Mouse (Mus musculus): ENCODE results near the gene I0C0044D17Rik. TPM values are rescaled to one million over a fixed set of nuclear protein-coding genes. Genes with fewer than 3 reads are reported as not detected.

Gene I0C0044D17Rik
- polyA plus RNA-seq, 1 experiment from 2014 or later, result not detected

- 43% methylated on average over 11 of the region's 11 CpGs for WGBS
- Histone ChIP-seq H3K4me1 (ENCODE audit: control insufficient read depth, insufficient read depth, low read length) (peaks cover 22% of the 10 kb centered on the region), H3K9ac (ENCODE audit: low read depth, low read length) (no peak overlapping the region), H3K4me2 (ENCODE audit: low read depth, low read length) (no peak overlapping the region), H3K9me3 (ENCODE audit: control insufficient read depth, low read length) (no peaks in the 10 kb centered on the region), H3K4me3 (ENCODE audit: low read depth, low read length) (no peak overlapping the region), H3K27ac (replicated peaks; ENCODE audit: low read depth, low read length) (peak overlapping the region; percentile 71), H3K27me3 (replicated peaks; ENCODE audit: control insufficient read depth, insufficient read depth, low read length) (no peaks in the 10 kb centered on the region), H3K36me3 (ENCODE audit: control insufficient read depth, insufficient read depth, low read length) (no peaks in the 10 kb centered on the region)
- DNase-seq (ENCODE audit: low spot score), result peak; percentile 72
- ATAC-seq (ENCODE audit: low read depth), result peak; percentile 47
These were observed 26.9 kb downstream of the I0C0044D17Rik start for GRCm38 (mm10) chr4:98796591-98797341.

- ATAC-seq (ENCODE audit: low read depth), result no peak
- Histone ChIP-seq H3K4me3 (ENCODE audit: low read depth, low read length) (no peak overlapping the region), H3K27me3 (replicated peaks; ENCODE audit: control insufficient read depth, insufficient read depth, low read length) (no peaks in the 10 kb centered on the region), H3K36me3 (ENCODE audit: control insufficient read depth, insufficient read depth, low read length) (no peaks in the 10 kb centered on the region), H3K27ac (replicated peaks; ENCODE audit: low read depth, low read length) (no peak overlapping the region), H3K9me3 (ENCODE audit: control insufficient read depth, low read length) (no peaks in the 10 kb centered on the region), H3K4me2 (ENCODE audit: low read depth, low read length) (no peak overlapping the region), H3K4me1 (ENCODE audit: control insufficient read depth, insufficient read depth, low read length) (peaks cover 20% of the 10 kb centered on the region), H3K9ac (ENCODE audit: low read depth, low read length) (no peak overlapping the region)
- DNase-seq (ENCODE audit: low spot score), result no peak
- 73% methylated on average over 2 of the region's 2 CpGs for WGBS
These were observed 28.4 kb downstream of the I0C0044D17Rik start for GRCm38 (mm10) chr4:98795241-98795640.

- no peaks in the 10 kb centered on the region for H3K36me3 ChIP-seq (ENCODE audit: control insufficient read depth, insufficient read depth, low read length)
- H3K27me3 ChIP-seq (replicated peaks; ENCODE audit: control insufficient read depth, insufficient read depth, low read length), result no peaks in the 10 kb centered on the region
- no peak for ATAC-seq (ENCODE audit: low read depth)
- no peaks in the 10 kb centered on the region for H3K9me3 ChIP-seq (ENCODE audit: control insufficient read depth, low read length)
- no peak overlapping the region for H3K4me2 ChIP-seq (ENCODE audit: low read depth, low read length)
- no peak overlapping the region for H3K4me3 ChIP-seq (ENCODE audit: low read depth, low read length)
- 90% methylated on average over 9 of the region's 9 CpGs for WGBS
- H3K4me1 ChIP-seq (ENCODE audit: control insufficient read depth, insufficient read depth, low read length), result peaks cover 27% of the 10 kb centered on the region
- DNase-seq (ENCODE audit: low spot score), result no peak
- no peak overlapping the region for H3K27ac ChIP-seq (replicated peaks; ENCODE audit: low read depth, low read length)
- H3K9ac ChIP-seq (ENCODE audit: low read depth, low read length), result no peak overlapping the region
These were observed 30.2 kb downstream of the I0C0044D17Rik start for GRCm38 (mm10) chr4:98793486-98793885.

GRCm38 (mm10) chr4:98790721-98791120 is 32.9 kb downstream of the I0C0044D17Rik start:
- no peaks in the 10 kb centered on the region for H3K27me3 ChIP-seq (replicated peaks; ENCODE audit: control insufficient read depth, insufficient read depth, low read length)
- ATAC-seq (ENCODE audit: low read depth), result no peak
- WGBS, result 53% methylated on average over 1 of the region's 1 CpGs
- peaks cover 17% of the 10 kb centered on the region for H3K4me1 ChIP-seq (ENCODE audit: control insufficient read depth, insufficient read depth, low read length)
- no peaks in the 10 kb centered on the region for H3K36me3 ChIP-seq (ENCODE audit: control insufficient read depth, insufficient read depth, low read length)
- H3K9ac ChIP-seq (ENCODE audit: low read depth, low read length), result peak overlapping the region; percentile 5; the same call in 1 of the 2 replicates
- no peak for DNase-seq (ENCODE audit: low spot score)
- H3K4me2 ChIP-seq (ENCODE audit: low read depth, low read length), result peak overlapping the region; percentile 44; the same call in 1 of the 2 replicates
- no peaks in the 10 kb centered on the region for H3K9me3 ChIP-seq (ENCODE audit: control insufficient read depth, low read length)
- H3K4me3 ChIP-seq (ENCODE audit: low read depth, low read length), result no peak overlapping the region
- H3K27ac ChIP-seq (replicated peaks; ENCODE audit: low read depth, low read length), result peak overlapping the region; percentile 59

- Histone ChIP-seq H3K4me3 (ENCODE audit: low read depth, low read length) (peak overlapping the region; percentile 18), H3K36me3 (ENCODE audit: control insufficient read depth, insufficient read depth, low read length) (0 out of 2 replicates have a peak, but pooled peaks cover under 1% of the 10 kb centered on the region), H3K9me3 (ENCODE audit: control insufficient read depth, low read length) (no peaks in the 10 kb centered on the region), H3K4me2 (ENCODE audit: low read depth, low read length) (peak overlapping the region; percentile 44), H3K9ac (ENCODE audit: low read depth, low read length) (no peak overlapping the region; the same call in 1 of the 2 replicates), H3K4me1 (ENCODE audit: control insufficient read depth, insufficient read depth, low read length) (peaks cover 17% of the 10 kb centered on the region), H3K27me3 (replicated peaks; ENCODE audit: control insufficient read depth, insufficient read depth, low read length) (no peaks in the 10 kb centered on the region), H3K27ac (replicated peaks; ENCODE audit: low read depth, low read length) (peak overlapping the region; percentile 59)
- ATAC-seq (ENCODE audit: low read depth) (peak; percentile 51), DNase-seq (ENCODE audit: low spot score) (peak; percentile 73)
- 13% methylated on average over 10 of the region's 10 CpGs for WGBS
These were observed 33.8 kb downstream of the I0C0044D17Rik start for GRCm38 (mm10) chr4:98789861-98790311.

GRCm38 (mm10) chr4:98789133-98789765 is 34.4 kb downstream of the I0C0044D17Rik start:
- peak; percentile 88 for DNase-seq (ENCODE audit: low spot score)
- Histone ChIP-seq H3K9ac (ENCODE audit: low read depth, low read length) (no peak overlapping the region; the same call in 1 of the 2 replicates), H3K4me1 (ENCODE audit: control insufficient read depth, insufficient read depth, low read length) (peaks cover 17% of the 10 kb centered on the region), H3K4me2 (ENCODE audit: low read depth, low read length) (peak overlapping the region; percentile 44), H3K27me3 (replicated peaks; ENCODE audit: control insufficient read depth, insufficient read depth, low read length) (no peaks in the 10 kb centered on the region), H3K4me3 (ENCODE audit: low read depth, low read length) (no peak overlapping the region; the same call in 1 of the 2 replicates), H3K36me3 (ENCODE audit: control insufficient read depth, insufficient read depth, low read length) (0 out of 2 replicates have a peak, but pooled peaks cover 7% of the 10 kb centered on the region), H3K27ac (replicated peaks; ENCODE audit: low read depth, low read length) (peak overlapping the region; percentile 59), H3K9me3 (ENCODE audit: control insufficient read depth, low read length) (no peaks in the 10 kb centered on the region)
- ATAC-seq (ENCODE audit: low read depth), result peak; percentile 65
- WGBS, result 46% methylated on average over 7 of the region's 7 CpGs

- WGBS, result 45% methylated on average over 3 of the region's 3 CpGs
- no peaks in the 10 kb centered on the region for H3K27me3 ChIP-seq (replicated peaks; ENCODE audit: control insufficient read depth, insufficient read depth, low read length)
- H3K4me1 ChIP-seq (ENCODE audit: control insufficient read depth, insufficient read depth, low read length), result peaks cover 17% of the 10 kb centered on the region
- no peak overlapping the region for H3K27ac ChIP-seq (replicated peaks; ENCODE audit: low read depth, low read length)
- H3K4me3 ChIP-seq (ENCODE audit: low read depth, low read length), result no peak overlapping the region
- ATAC-seq (ENCODE audit: low read depth) (no peak), DNase-seq (ENCODE audit: low spot score) (no peak)
- no peaks in the 10 kb centered on the region for H3K9me3 ChIP-seq (ENCODE audit: control insufficient read depth, low read length)
- peaks cover 12% of the 10 kb centered on the region; the same call in 1 of the 2 replicates for H3K36me3 ChIP-seq (ENCODE audit: control insufficient read depth, insufficient read depth, low read length)
- H3K4me2 ChIP-seq (ENCODE audit: low read depth, low read length), result no peak overlapping the region
- H3K9ac ChIP-seq (ENCODE audit: low read depth, low read length), result no peak overlapping the region
These were observed 37.4 kb downstream of the I0C0044D17Rik start for GRCm38 (mm10) chr4:98786281-98786680.

GRCm38 (mm10) chr4:98785851-98786250 is 37.8 kb downstream of the I0C0044D17Rik start:
- Histone ChIP-seq H3K4me3 (ENCODE audit: low read depth, low read length) (no peak overlapping the region), H3K9me3 (ENCODE audit: control insufficient read depth, low read length) (no peaks in the 10 kb centered on the region), H3K27ac (replicated peaks; ENCODE audit: low read depth, low read length) (no peak overlapping the region), H3K36me3 (ENCODE audit: control insufficient read depth, insufficient read depth, low read length) (peaks cover 12% of the 10 kb centered on the region; the same call in 1 of the 2 replicates), H3K4me1 (ENCODE audit: control insufficient read depth, insufficient read depth, low read length) (peaks cover 17% of the 10 kb centered on the region), H3K27me3 (replicated peaks; ENCODE audit: control insufficient read depth, insufficient read depth, low read length) (no peaks in the 10 kb centered on the region), H3K9ac (ENCODE audit: low read depth, low read length) (no peak overlapping the region), H3K4me2 (ENCODE audit: low read depth, low read length) (no peak overlapping the region)
- ATAC-seq (ENCODE audit: low read depth), result no peak
- no peak for DNase-seq (ENCODE audit: low spot score)
- WGBS, result 45% methylated on average over 8 of the region's 8 CpGs
